Mouse (Mus musculus): ENCODE measurements around the gene Lmntd2. TPM values are rescaled to one million over a fixed set of nuclear protein-coding genes. Genes with fewer than 3 reads are reported as not detected.

Gene Lmntd2
- polyA plus RNA-seq, 1 experiment, result 6.6 TPM

DNA sequence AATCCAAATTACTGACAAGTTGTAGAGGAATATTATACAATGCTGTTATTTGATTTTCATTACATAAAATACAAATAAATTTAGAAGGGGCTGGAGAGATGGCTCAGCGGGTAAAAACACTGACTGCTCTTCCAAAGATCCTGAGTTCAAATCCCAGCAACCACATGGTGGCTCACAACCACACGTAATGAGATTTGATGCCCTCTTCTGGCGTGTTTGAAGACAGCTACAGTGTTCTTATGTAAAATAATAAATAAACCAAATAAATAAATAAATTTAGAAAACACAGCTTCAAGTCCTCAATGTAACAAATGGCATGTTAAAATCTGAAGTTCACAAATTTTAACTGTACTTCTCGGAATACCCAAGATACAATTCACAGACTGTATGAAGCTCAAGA, 38.8 kb downstream of the Lmntd2 start:
- Histone ChIP-seq H3K4me1 (ENCODE audit: control insufficient read depth, insufficient read depth, low read length) (no peaks in the 10 kb centered on the region), H3K27me3 (ENCODE audit: control insufficient read depth, insufficient read depth, low read length, poor library complexity, severe bottlenecking) (no peaks in the 10 kb centered on the region), H3K27ac (ENCODE audit: insufficient read depth, low read length) (no peak overlapping the region), H3K36me3 (ENCODE audit: control insufficient read depth, insufficient read depth, low read length, poor library complexity, severe bottlenecking) (no peaks in the 10 kb centered on the region), H3K4me3 (ENCODE audit: low read depth, low read length) (no peak overlapping the region), H3K9me3 (replicated peaks; ENCODE audit: control insufficient read depth, insufficient read depth, low read length, poor library complexity, severe bottlenecking) (no peaks in the 10 kb centered on the region), H3K9ac (ENCODE audit: low read depth, poor library complexity, severe bottlenecking) (no peak overlapping the region)
- TF ChIP-seq POLR2A (IDR thresholded peaks at IDR 0.05; ENCODE audit: insufficient read depth, low read length), result no peak
- TF ChIP-seq CTCF (IDR thresholded peaks at IDR 0.05; ENCODE audit: low read depth, low read length), result peak; percentile 4

DNA sequence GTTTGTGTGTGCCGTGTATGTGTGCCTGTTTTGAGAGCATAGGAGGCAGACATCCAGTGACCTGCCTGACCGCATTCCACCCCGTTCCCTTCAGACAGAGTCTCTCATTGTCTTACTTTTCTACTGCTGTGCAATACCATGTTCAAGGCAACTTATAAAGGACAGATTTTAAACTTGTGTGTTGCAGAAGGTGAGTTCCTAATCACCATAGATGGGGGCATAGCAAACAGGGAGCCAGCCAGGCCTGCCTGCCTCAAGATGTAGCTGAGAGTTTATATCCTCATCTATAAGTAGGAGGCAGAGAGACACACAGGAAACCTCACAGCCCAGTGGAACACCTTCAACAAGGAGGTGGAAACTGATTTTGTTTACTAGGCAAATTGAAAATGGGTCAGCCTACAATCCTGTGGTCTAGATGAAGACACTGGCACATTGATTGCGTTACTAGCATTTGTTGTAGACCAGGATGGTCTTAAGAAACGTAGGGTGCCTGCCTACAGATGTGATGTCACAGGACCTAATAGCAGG, 40.5 kb downstream of the Lmntd2 start:
- Histone ChIP-seq H3K27ac (ENCODE audit: insufficient read depth, low read length) (peak overlapping the region; percentile 61), H3K4me1 (ENCODE audit: control insufficient read depth, insufficient read depth, low read length) (no peaks in the 10 kb centered on the region), H3K36me3 (ENCODE audit: control insufficient read depth, insufficient read depth, low read length, poor library complexity, severe bottlenecking) (no peaks in the 10 kb centered on the region), H3K9me3 (replicated peaks; ENCODE audit: control insufficient read depth, insufficient read depth, low read length, poor library complexity, severe bottlenecking) (no peaks in the 10 kb centered on the region), H3K4me3 (ENCODE audit: low read depth, low read length) (peak overlapping the region; percentile 79), H3K9ac (ENCODE audit: low read depth, poor library complexity, severe bottlenecking) (peak overlapping the region; percentile 41), H3K27me3 (ENCODE audit: control insufficient read depth, insufficient read depth, low read length, poor library complexity, severe bottlenecking) (no peaks in the 10 kb centered on the region)
- no peak for TF ChIP-seq EP300 (IDR thresholded peaks at IDR 0.05; ENCODE audit: insufficient read depth, low read depth, low read length)
- TF ChIP-seq CTCF (IDR thresholded peaks at IDR 0.05; ENCODE audit: low read depth, low read length), result no peak
- TF ChIP-seq POLR2A (IDR thresholded peaks at IDR 0.05; ENCODE audit: insufficient read depth, low read length), result no peak

DNA sequence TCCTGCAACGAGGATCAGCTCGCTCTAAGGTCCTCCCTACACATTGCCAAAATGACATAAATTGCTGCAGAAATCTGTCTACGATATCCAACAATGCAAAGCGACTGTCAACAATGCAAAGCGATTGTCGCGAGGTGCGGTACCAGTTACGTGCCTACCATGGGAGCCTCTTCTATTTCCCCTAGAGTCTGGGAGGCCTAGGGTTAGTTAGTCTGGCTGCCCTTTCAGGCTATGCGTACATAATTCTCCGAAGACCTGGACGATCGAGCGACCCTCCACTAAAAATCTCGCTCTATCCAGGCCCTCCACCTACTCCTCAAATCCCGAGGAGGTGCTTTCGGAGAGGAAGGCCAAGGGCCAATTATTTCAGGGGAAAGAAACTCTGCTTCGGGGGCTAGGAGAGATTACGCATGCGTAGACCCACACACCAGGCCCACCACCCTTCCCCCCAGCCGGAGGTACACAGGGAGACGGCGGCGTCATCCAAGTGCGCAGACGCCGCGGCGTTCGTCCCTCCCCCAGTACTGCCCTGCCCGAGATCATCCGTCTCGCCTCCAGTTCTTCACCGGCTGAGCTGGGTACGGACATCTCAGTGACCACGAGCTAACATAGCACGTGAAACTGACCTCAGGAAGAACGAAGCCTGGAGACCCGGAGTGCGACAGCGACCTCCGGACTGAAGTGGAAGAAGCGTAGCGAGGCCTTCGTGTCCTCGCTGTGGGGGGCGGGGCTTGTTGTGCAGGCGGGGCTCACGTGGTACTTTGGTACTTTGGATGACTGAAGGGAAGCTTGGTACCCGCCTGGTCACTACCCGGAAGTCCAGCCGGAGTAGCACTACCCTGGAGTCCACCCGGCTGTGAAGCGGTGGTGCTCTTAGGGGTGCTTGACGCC, 41.5 kb downstream of the Lmntd2 start, which contains the start of gene Rnh1:
Rnh1 (minus strand) TSS at position 742 of the 891 bp plus-strand sequence.
- Histone ChIP-seq H3K27me3 (ENCODE audit: control insufficient read depth, insufficient read depth, low read length, poor library complexity, severe bottlenecking) (no peaks in the 10 kb centered on the region), H3K4me1 (ENCODE audit: control insufficient read depth, insufficient read depth, low read length) (no peaks in the 10 kb centered on the region), H3K9ac (ENCODE audit: low read depth, poor library complexity, severe bottlenecking) (peak within 1 kb of the TSS; percentile 41), H3K9me3 (replicated peaks; ENCODE audit: control insufficient read depth, insufficient read depth, low read length, poor library complexity, severe bottlenecking) (no peaks in the 10 kb centered on the region), H3K27ac (ENCODE audit: insufficient read depth, low read length) (peak within 1 kb of the TSS; percentile 63), H3K36me3 (ENCODE audit: control insufficient read depth, insufficient read depth, low read length, poor library complexity, severe bottlenecking) (no peaks in the 10 kb centered on the region), H3K4me3 (ENCODE audit: low read depth, low read length) (peak within 1 kb of the TSS; percentile 79)
- TF ChIP-seq CTCF (IDR thresholded peaks at IDR 0.05; ENCODE audit: low read depth, low read length), result no peak
- TF ChIP-seq EP300 (IDR thresholded peaks at IDR 0.05; ENCODE audit: insufficient read depth, low read depth, low read length), result peak; percentile 59; the same call in 1 of the 2 replicates
- peak; percentile 65 for TF ChIP-seq POLR2A (IDR thresholded peaks at IDR 0.05; ENCODE audit: insufficient read depth, low read length)

DNA sequence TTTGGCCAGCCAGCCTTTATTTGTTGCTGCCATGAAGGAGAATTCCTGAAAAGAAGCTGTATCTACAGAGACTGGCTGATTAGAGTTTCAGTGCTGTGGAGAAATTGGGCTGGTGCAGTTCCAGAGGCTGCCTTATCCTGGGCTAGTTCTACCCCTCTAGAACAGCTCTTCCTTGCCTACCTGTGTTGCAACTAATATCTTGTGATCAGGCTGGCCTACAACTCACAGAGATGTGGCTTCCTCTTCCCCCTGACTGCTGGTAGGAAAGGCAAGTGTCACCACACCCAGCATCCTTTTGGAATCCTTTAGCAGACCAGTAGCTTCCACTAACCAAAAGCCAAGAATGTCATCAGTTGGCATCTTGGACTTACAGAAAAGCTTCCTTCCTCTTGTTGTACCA, 44.0 kb downstream of the Lmntd2 start:
- TF ChIP-seq POLR2A (IDR thresholded peaks at IDR 0.05; ENCODE audit: insufficient read depth, low read length) (no peak), CTCF (IDR thresholded peaks at IDR 0.05; ENCODE audit: low read depth, low read length) (no peak), EP300 (IDR thresholded peaks at IDR 0.05; ENCODE audit: insufficient read depth, low read depth, low read length) (no peak)
- Histone ChIP-seq H3K27me3 (ENCODE audit: control insufficient read depth, insufficient read depth, low read length, poor library complexity, severe bottlenecking) (no peaks in the 10 kb centered on the region), H3K4me3 (ENCODE audit: low read depth, low read length) (no peak overlapping the region), H3K4me1 (ENCODE audit: control insufficient read depth, insufficient read depth, low read length) (no peaks in the 10 kb centered on the region), H3K36me3 (ENCODE audit: control insufficient read depth, insufficient read depth, low read length, poor library complexity, severe bottlenecking) (no peaks in the 10 kb centered on the region), H3K27ac (ENCODE audit: insufficient read depth, low read length) (no peak overlapping the region), H3K9ac (ENCODE audit: low read depth, poor library complexity, severe bottlenecking) (no peak overlapping the region), H3K9me3 (replicated peaks; ENCODE audit: control insufficient read depth, insufficient read depth, low read length, poor library complexity, severe bottlenecking) (no peaks in the 10 kb centered on the region)

DNA sequence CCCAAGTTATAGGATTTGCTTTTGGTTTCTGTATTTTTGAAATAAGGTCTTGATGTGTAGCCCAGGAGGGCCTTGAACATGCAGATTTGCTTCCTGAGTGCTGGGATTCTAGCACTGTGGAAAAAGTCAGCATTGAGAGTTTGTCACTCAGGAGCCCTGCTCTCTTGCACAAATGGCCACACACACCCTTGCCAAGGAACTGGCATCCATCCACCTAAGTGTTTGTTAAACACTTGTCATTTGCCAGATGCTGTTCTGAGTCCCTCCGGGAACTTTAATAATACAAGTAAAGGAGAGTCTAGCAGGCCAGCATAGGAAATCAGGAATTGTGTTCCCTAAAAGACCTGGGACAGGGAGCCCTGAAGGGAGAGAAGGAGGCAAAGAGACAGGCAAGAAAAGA, 44.6 kb downstream of the Lmntd2 start:
- H3K36me3 ChIP-seq (ENCODE audit: control insufficient read depth, insufficient read depth, low read length, poor library complexity, severe bottlenecking), result no peaks in the 10 kb centered on the region
- H3K27ac ChIP-seq (ENCODE audit: insufficient read depth, low read length), result no peak overlapping the region
- H3K4me1 ChIP-seq (ENCODE audit: control insufficient read depth, insufficient read depth, low read length), result no peaks in the 10 kb centered on the region
- no peaks in the 10 kb centered on the region for H3K9me3 ChIP-seq (replicated peaks; ENCODE audit: control insufficient read depth, insufficient read depth, low read length, poor library complexity, severe bottlenecking)
- H3K27me3 ChIP-seq (ENCODE audit: control insufficient read depth, insufficient read depth, low read length, poor library complexity, severe bottlenecking), result no peaks in the 10 kb centered on the region
- TF ChIP-seq EP300 (IDR thresholded peaks at IDR 0.05; ENCODE audit: insufficient read depth, low read depth, low read length) (no peak), POLR2A (IDR thresholded peaks at IDR 0.05; ENCODE audit: insufficient read depth, low read length) (no peak), CTCF (IDR thresholded peaks at IDR 0.05; ENCODE audit: low read depth, low read length) (no peak)
- no peak overlapping the region for H3K9ac ChIP-seq (ENCODE audit: low read depth, poor library complexity, severe bottlenecking)
- no peak overlapping the region for H3K4me3 ChIP-seq (ENCODE audit: low read depth, low read length)

DNA sequence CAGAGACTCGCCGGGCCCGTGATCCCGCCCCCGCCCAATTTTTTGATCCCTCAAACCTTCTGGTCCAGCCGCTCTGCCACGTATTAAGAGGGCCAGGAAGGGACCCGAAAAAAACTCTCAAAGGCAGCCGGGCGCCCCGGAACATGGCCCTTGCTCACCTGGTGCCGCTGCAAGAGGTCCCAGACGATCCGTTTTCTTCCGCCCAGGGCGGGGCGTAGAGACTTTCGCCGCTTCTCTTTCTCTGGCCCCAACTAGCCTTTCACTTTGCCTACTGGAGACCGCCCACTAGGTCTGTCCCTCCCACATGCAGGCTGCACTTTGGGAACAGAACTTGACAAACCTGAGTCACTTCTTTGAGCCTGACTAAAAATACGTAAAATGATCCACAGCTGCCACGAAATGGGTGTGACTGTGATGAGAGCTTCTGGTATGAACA, 45.3 kb downstream of the Lmntd2 start:
- TF ChIP-seq POLR2A (IDR thresholded peaks at IDR 0.05; ENCODE audit: insufficient read depth, low read length), result no peak
- TF ChIP-seq CTCF (IDR thresholded peaks at IDR 0.05; ENCODE audit: low read depth, low read length), result no peak
- TF ChIP-seq EP300 (IDR thresholded peaks at IDR 0.05; ENCODE audit: insufficient read depth, low read depth, low read length), result no peak
- no peak overlapping the region for H3K27ac ChIP-seq (ENCODE audit: insufficient read depth, low read length)
- H3K9me3 ChIP-seq (replicated peaks; ENCODE audit: control insufficient read depth, insufficient read depth, low read length, poor library complexity, severe bottlenecking), result no peaks in the 10 kb centered on the region
- H3K9ac ChIP-seq (ENCODE audit: low read depth, poor library complexity, severe bottlenecking), result peak overlapping the region; percentile 51
- no peaks in the 10 kb centered on the region for H3K27me3 ChIP-seq (ENCODE audit: control insufficient read depth, insufficient read depth, low read length, poor library complexity, severe bottlenecking)
- H3K36me3 ChIP-seq (ENCODE audit: control insufficient read depth, insufficient read depth, low read length, poor library complexity, severe bottlenecking), result no peaks in the 10 kb centered on the region
- peak overlapping the region; percentile 53 for H3K4me3 ChIP-seq (ENCODE audit: low read depth, low read length)
- H3K4me1 ChIP-seq (ENCODE audit: control insufficient read depth, insufficient read depth, low read length), result no peaks in the 10 kb centered on the region
